Mouse (Mus musculus) neural tube, embryonic 13.5 days (tissue): ENCODE results near the gene Rsg1. TPM values are rescaled to one million over a fixed set of nuclear protein-coding genes. Genes with fewer than 3 reads are reported as not detected.

Experiments
- ATAC-seq: fragments of 200-750 bp; cut with Nextera tagmentation; 2 replicates; pipeline ENCODE4 v1.8.0; 2017; ENCODE audit warnings: low read depth, mild to moderate bottlenecking, moderate TSS enrichment, moderate library complexity
- H3K27ac ChIP-seq: fragments of 300-500 bp; sonication (generic); replicated peaks from 2 replicates; pipeline ENCODE4 v1.5.1; 2015; ENCODE audit warnings: moderate library complexity, mild to moderate bottlenecking, inconsistent platforms
- H3K27me3 ChIP-seq: fragments of 300-500 bp; sonication (generic); 2 replicates; pipeline ENCODE4 v1.6.1; 2015; ENCODE audit warnings: mild to moderate bottlenecking, inconsistent platforms
- H3K36me3 ChIP-seq: fragments of 300-500 bp; sonication (generic); 2 replicates; pipeline ENCODE4 v1.6.1; 2015; ENCODE audit warnings: mild to moderate bottlenecking, inconsistent platforms
- H3K4me1 ChIP-seq: fragments of 300-500 bp; sonication (generic); replicated peaks from 2 replicates; pipeline ENCODE4 v1.6.1; 2015; ENCODE audit warnings: inconsistent platforms
- H3K4me2 ChIP-seq: fragments of 300-500 bp; sonication (generic); 2 replicates; pipeline ENCODE4 v1.6.1; 2015; ENCODE audit warnings: inconsistent platforms, mild to moderate bottlenecking, moderate library complexity
- H3K4me3 ChIP-seq: fragments of 300-500 bp; sonication (generic); 2 replicates; pipeline ENCODE4 v1.5.1; 2015; ENCODE audit warnings: mild to moderate bottlenecking, inconsistent platforms
- H3K9ac ChIP-seq: fragments of 300-500 bp; sonication (generic); 2 replicates; pipeline ENCODE4 v1.6.1; 2015; ENCODE audit warnings: moderate library complexity, mild to moderate bottlenecking, inconsistent platforms
- H3K9me3 ChIP-seq: fragments of 300-500 bp; sonication (generic); 2 replicates; pipeline ENCODE4 v1.6.1; 2016; ENCODE audit warnings: inconsistent platforms
- WGBS: fragments of 180-500 bp; shearing (Covaris S2); methylation state at CpG from one replicate; pipeline ENCODE4 v1.1.7; 2015; 5-methylcytosine and 5-hydroxymethylcytosine counted together
- polyA plus RNA-seq: library from polyadenylated mRNA; unstranded; fragments of >200 nt; fragmentation: Nextera tagmentation; extraction: Ambion mirVana; gene quantifications from 2 replicates; pipeline ENCODE4 v1.2.1, GENCODE M21; 2015

The Rsg1 gene
- polyA plus RNA-seq, 1 experiment from 2014 or later = 6.4 TPM

- H3K27me3 ChIP-seq = no peaks in the 10 kb centered on the region
- no peak for ATAC-seq
Observed at GRCm38 (mm10) chr4:141271228-141271627, 57.5 kb downstream of the Rsg1 start.

DNA sequence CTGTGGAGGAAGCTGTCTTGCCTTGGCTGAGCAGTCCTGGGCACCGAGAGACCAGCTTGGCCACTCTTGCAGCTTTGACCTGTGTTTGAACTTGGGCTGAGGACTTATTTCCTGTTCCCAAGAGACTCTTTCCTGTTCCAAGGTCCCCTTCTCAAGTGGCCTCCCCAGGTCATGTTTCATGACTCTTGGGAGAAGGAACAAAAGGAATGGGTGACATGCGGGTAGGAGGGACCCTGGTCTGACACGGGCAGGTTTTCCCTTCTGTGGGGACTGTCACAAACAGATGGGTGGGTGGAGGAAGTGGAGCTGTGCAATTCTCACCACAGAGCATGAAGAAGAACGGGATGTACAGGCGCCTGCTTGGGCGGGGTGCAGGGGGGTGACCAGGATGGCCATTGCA, 58.0 kb downstream of the Rsg1 start:
- ATAC-seq = no peak

More at GRCm38 (mm10) chr4:141271228-141271627, 57.5 kb downstream of the Rsg1 start:
- Histone ChIP-seq H3K9me3 (no peaks in the 10 kb centered on the region), H3K27ac (no peak overlapping the region), H3K4me1 (peaks cover 15% of the 10 kb centered on the region), H3K9ac (no peak overlapping the region), H3K4me3 (no peak overlapping the region), H3K36me3 (no peaks in the 10 kb centered on the region), H3K4me2 (no peak overlapping the region)
- WGBS = 84% methylated on average over 6 of the region's 7 CpGs

GRCm38 (mm10) chr4:141272878-141273277, 59.1 kb downstream of the Rsg1 start:
- Histone ChIP-seq H3K36me3 (no peaks in the 10 kb centered on the region), H3K4me3 (no peak overlapping the region), H3K4me2 (peak overlapping the region; percentile 37), H3K9ac (0 out of 2 replicates have a peak overlapping the region, but pooled peaks have one; percentile 22), H3K9me3 (no peaks in the 10 kb centered on the region), H3K27ac (no peak overlapping the region), H3K27me3 (no peaks in the 10 kb centered on the region), H3K4me1 (peaks cover 15% of the 10 kb centered on the region)
- ATAC-seq = no peak
- 18% methylated on average over 14 of the region's 14 CpGs for WGBS

More for the DNA sequence above, 58.0 kb downstream of the Rsg1 start:
- Histone ChIP-seq H3K36me3 (no peaks in the 10 kb centered on the region), H3K9me3 (no peaks in the 10 kb centered on the region), H3K4me1 (peaks cover 15% of the 10 kb centered on the region), H3K27ac (no peak overlapping the region), H3K4me3 (no peak overlapping the region), H3K27me3 (no peaks in the 10 kb centered on the region), H3K4me2 (no peak overlapping the region), H3K9ac (no peak overlapping the region)
- 82% methylated on average over 6 of the region's 6 CpGs for WGBS

DNA sequence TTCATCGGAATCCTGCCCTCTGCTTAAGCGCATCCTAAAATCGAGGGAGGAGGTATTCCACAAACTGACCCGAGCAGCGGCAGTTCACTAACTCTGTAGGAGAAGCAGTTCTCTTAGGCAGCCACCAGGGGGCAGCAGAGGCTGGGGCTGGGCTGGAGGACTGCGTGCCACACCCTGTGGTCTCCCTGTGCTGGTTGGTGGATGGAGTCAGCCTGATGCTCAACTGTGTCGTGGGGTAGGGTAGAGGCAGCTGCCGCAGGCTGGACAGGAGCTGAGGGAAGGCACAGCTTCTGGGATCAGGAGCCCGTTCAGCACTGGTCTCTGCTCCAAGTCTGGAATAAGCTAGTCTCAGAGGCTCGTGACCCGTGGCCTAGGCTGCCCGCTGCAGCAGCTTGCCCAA, 59.5 kb downstream of the Rsg1 start:
- peaks cover 15% of the 10 kb centered on the region for H3K4me1 ChIP-seq
- H3K36me3 ChIP-seq = no peaks in the 10 kb centered on the region
- WGBS = 15% methylated on average over 12 of the region's 12 CpGs
- H3K9me3 ChIP-seq = no peaks in the 10 kb centered on the region
- peak overlapping the region; percentile 37 for H3K4me2 ChIP-seq
- no peak overlapping the region for H3K4me3 ChIP-seq
- ATAC-seq = peak; percentile 79
- no peak overlapping the region for H3K27ac ChIP-seq
- 0 out of 2 replicates have a peak overlapping the region, but pooled peaks have one; percentile 22 for H3K9ac ChIP-seq
- no peaks in the 10 kb centered on the region for H3K27me3 ChIP-seq

GRCm38 (mm10) chr4:141274485-141275341, 61.0 kb downstream of the Rsg1 start:
- H3K4me3 ChIP-seq = no peak overlapping the region
- H3K36me3 ChIP-seq = no peaks in the 10 kb centered on the region
- H3K27me3 ChIP-seq = no peaks in the 10 kb centered on the region
- H3K9me3 ChIP-seq = no peaks in the 10 kb centered on the region
- peak overlapping the region; percentile 26; the same call in 1 of the 2 replicates for H3K9ac ChIP-seq
- H3K4me2 ChIP-seq = no peak overlapping the region
- 40% methylated on average over 23 of the region's 23 CpGs for WGBS
- H3K27ac ChIP-seq = no peak overlapping the region
- peaks cover 18% of the 10 kb centered on the region for H3K4me1 ChIP-seq
- ATAC-seq = no peak

Other genes starting within 250 kb of the Rsg1 start
- 133 and 144 TPM in 2 replicates for gene Atp13a2, start 227.1 kb upstream of the Rsg1 start, polyA plus RNA-seq
- gene Mfap2, start 203.5 kb upstream of the Rsg1 start, polyA plus RNA-seq = 248 and 255 TPM in 2 replicates
- gene Crocc, start 153.4 kb upstream of the Rsg1 start, polyA plus RNA-seq = 4.9 and 7.2 TPM in 2 replicates
- gene Necap2, start 135.6 kb upstream of the Rsg1 start, polyA plus RNA-seq = 55.5 and 58.7 TPM in 2 replicates
- not detected in 2 replicates for gene Spata21, start 125.6 kb upstream of the Rsg1 start, polyA plus RNA-seq
- gene Szrd1, start 74.2 kb upstream of the Rsg1 start, polyA plus RNA-seq = 23.4 and 27.2 TPM in 2 replicates
- gene Fbxo42, start 66.0 kb upstream of the Rsg1 start, polyA plus RNA-seq = 23.2 and 24.2 TPM in 2 replicates
- gene Arhgef19, start 25.5 kb downstream of the Rsg1 start, polyA plus RNA-seq = 2.1 and 2.2 TPM in 2 replicates
- 1.7 and 2.2 TPM in 2 replicates for gene Epha2, start 87.3 kb downstream of the Rsg1 start, polyA plus RNA-seq
- 12.6 and 14.2 TPM in 2 replicates for gene Fam131c, start 154.3 kb downstream of the Rsg1 start, polyA plus RNA-seq
- not detected in 2 replicates for gene Clcnka, start 184.8 kb downstream of the Rsg1 start, polyA plus RNA-seq
- not detected in 2 replicates for gene Clcnkb, start 202.1 kb downstream of the Rsg1 start, polyA plus RNA-seq
- gene Hspb7, start 206.8 kb downstream of the Rsg1 start, polyA plus RNA-seq = not detected in 2 replicates
- gene Srarp, start 222.1 kb downstream of the Rsg1 start, polyA plus RNA-seq = not detected in 2 replicates
- 45.0 and 45.9 TPM in 2 replicates for gene Zbtb17, start 230.7 kb downstream of the Rsg1 start, polyA plus RNA-seq